Mouse (Mus musculus) CH12.LX (cell line): ENCODE measurements around the gene B4galt1. TPM values are rescaled to one million over a fixed set of nuclear protein-coding genes. Genes with fewer than 3 reads are reported as not detected.

Source experiments
- DNase-seq: peaks from one replicate; pipeline ENCODE4 v3.0.0-alpha.2; 2013; ENCODE audit errors: extremely low read depth
- H3K27ac ChIP-seq: 2 replicates; pipeline ENCODE4 v1.5.1; 2012; ENCODE audit warnings: low read depth, mild to moderate bottlenecking, control low read depth, moderate library complexity; ENCODE audit not compliant: insufficient read depth
- H3K27me3 ChIP-seq: replicated peaks from 2 replicates; pipeline ENCODE3; 2012; ENCODE audit warnings: inconsistent platforms
- H3K36me3 ChIP-seq, 2 experiments: replicated peaks in 1 of 2; 2 replicates each; pipeline versions ENCODE3 to v1.6.1; 2012; ENCODE audit warnings: inconsistent platforms in 1 of 2, low read length in 1 of 2, mild to moderate bottlenecking in 1 of 2, mixed read lengths in 1 of 2, moderate library complexity in 1 of 2; ENCODE audit not compliant: control insufficient read depth in 1 of 2, insufficient read depth in 1 of 2
- H3K4me1 ChIP-seq, 2 experiments: 2 replicates each; pipeline ENCODE4 v1.6.1; 2012; ENCODE audit warnings: inconsistent platforms in 1 of 2, moderate library complexity in 1 of 2; ENCODE audit not compliant: insufficient read depth in 2 of 2, control insufficient read depth in 1 of 2
- H3K4me2 ChIP-seq: 2 replicates; pipeline ENCODE4 v1.6.1; 2012; ENCODE audit warnings: low read depth, mild to moderate bottlenecking, control low read depth; ENCODE audit not compliant: poor library complexity, insufficient read depth, severe bottlenecking
- H3K4me3 ChIP-seq, 3 experiments: fragments of 150-350 bp in 1 of 3; sonication (generic) in 1 of 3; replicated peaks in 1 of 3; 2 replicates each; pipeline versions ENCODE3 to v1.5.1; 2011 to 2012; ENCODE audit warnings: low read depth in 2 of 3, low read length in 2 of 3, mild to moderate bottlenecking in 2 of 3, moderate library complexity in 2 of 3, control low read depth in 1 of 3, improper control_type of control experiment in 1 of 3, inconsistent platforms in 1 of 3, mixed read lengths in 1 of 3; ENCODE audit not compliant: poor library complexity in 1 of 3
- H3K79me2 ChIP-seq: replicated peaks from 2 replicates; pipeline ENCODE4 v1.6.1; 2012; ENCODE audit warnings: mild to moderate bottlenecking, moderate library complexity; ENCODE audit not compliant: control insufficient read depth, poor library complexity, insufficient read depth, severe bottlenecking; ENCODE audit errors: extremely low read depth
- H3K9ac ChIP-seq: 2 replicates; pipeline ENCODE4 v1.6.1; 2012; ENCODE audit warnings: low read depth, mild to moderate bottlenecking, control low read depth, moderate library complexity; ENCODE audit not compliant: insufficient read depth
- H3K9me3 ChIP-seq: replicated peaks from 2 replicates; pipeline ENCODE3; 2012; ENCODE audit warnings: low read length, inconsistent platforms, mixed read lengths
- BHLHE40 ChIP-seq: IDR thresholded peaks from 2 replicates; pipeline ENCODE4 v1.6.1; 2011; ENCODE audit warnings: mild to moderate bottlenecking, low read depth, low read length, improper control_type of control experiment
- CHD1 ChIP-seq: IDR thresholded peaks from 2 replicates; pipeline ENCODE4 v1.6.1; 2012; ENCODE audit warnings: low read depth, low read length, improper control_type of control experiment, inconsistent platforms
- CHD2 ChIP-seq: IDR thresholded peaks from 2 replicates; pipeline ENCODE4 v1.6.1; 2011; ENCODE audit warnings: low read length, improper control_type of control experiment
- CTCF ChIP-seq, 2 experiments: IDR thresholded peaks in 1 of 2; conservative IDR thresholded peaks in 1 of 2; 2 replicates each; pipeline ENCODE4 v1.5.1; 2011 to 2012; ENCODE audit warnings: low read depth in 2 of 2, low read length in 2 of 2, improper control_type of control experiment in 1 of 2, inconsistent platforms in 1 of 2, mild to moderate bottlenecking in 1 of 2, moderate library complexity in 1 of 2
- E2F4 ChIP-seq: IDR thresholded peaks from 2 replicates; pipeline ENCODE4 v1.6.1; 2011; ENCODE audit warnings: low read depth, low read length, improper control_type of control experiment; ENCODE audit not compliant: insufficient replicate concordance
- ELF1 ChIP-seq: IDR thresholded peaks from 2 replicates; pipeline ENCODE4 v1.6.1; 2014; ENCODE audit warnings: low read depth, mild to moderate bottlenecking, inconsistent platforms, low read length, improper control_type of control experiment
- EP300 ChIP-seq: IDR thresholded peaks from 2 replicates; pipeline ENCODE4 v1.6.1; 2011; ENCODE audit warnings: low read length, improper control_type of control experiment
- ETS1 ChIP-seq: conservative IDR thresholded peaks from 2 replicates; pipeline ENCODE4 v1.6.1; 2012; ENCODE audit warnings: low read depth, mild to moderate bottlenecking, inconsistent platforms, low read length, improper control_type of control experiment, moderate library complexity
- GABPA ChIP-seq: IDR thresholded peaks from 2 replicates; pipeline ENCODE4 v1.6.1; 2012; ENCODE audit warnings: low read depth, low read length, improper control_type of control experiment, inconsistent platforms; ENCODE audit not compliant: insufficient replicate concordance
- HCFC1 ChIP-seq: IDR thresholded peaks from 2 replicates; pipeline ENCODE4 v1.6.1; 2012; ENCODE audit warnings: low read depth, mild to moderate bottlenecking, inconsistent platforms, low read length, improper control_type of control experiment
- IRF4 ChIP-seq: IDR thresholded peaks from 2 replicates; pipeline ENCODE4 v1.6.1; 2014; ENCODE audit warnings: low read depth, mild to moderate bottlenecking, inconsistent platforms, low read length, improper control_type of control experiment
- JUN ChIP-seq: IDR thresholded peaks from 2 replicates; pipeline ENCODE4 v1.6.1; 2011; ENCODE audit warnings: low read depth, mild to moderate bottlenecking, low read length, improper control_type of control experiment, moderate library complexity; ENCODE audit not compliant: insufficient read depth
- JUND ChIP-seq: conservative IDR thresholded peaks from 2 replicates; pipeline ENCODE4 v1.6.1; 2011; ENCODE audit warnings: low read depth, low read length, improper control_type of control experiment
- KAT2A ChIP-seq: IDR thresholded peaks from 2 replicates; pipeline ENCODE4 v1.6.1; 2012; ENCODE audit warnings: low read length, improper control_type of control experiment, inconsistent platforms; ENCODE audit not compliant: insufficient replicate concordance
- MAFK ChIP-seq: IDR thresholded peaks from 2 replicates; pipeline ENCODE4 v1.6.1; 2011; ENCODE audit warnings: low read length, improper control_type of control experiment; ENCODE audit not compliant: insufficient replicate concordance
- MAX ChIP-seq: IDR thresholded peaks from 2 replicates; pipeline ENCODE4 v1.6.1; 2011; ENCODE audit warnings: low read length, improper control_type of control experiment
- MAZ ChIP-seq: IDR thresholded peaks from 2 replicates; pipeline ENCODE4 v1.6.1; 2012; ENCODE audit warnings: low read depth, mild to moderate bottlenecking, inconsistent platforms, low read length, improper control_type of control experiment, moderate library complexity
- MEF2A ChIP-seq: IDR thresholded peaks from 2 replicates; pipeline ENCODE4 v1.6.1; 2014; ENCODE audit warnings: low read depth, mild to moderate bottlenecking, inconsistent platforms, low read length, improper control_type of control experiment, borderline replicate concordance
- MXI1 ChIP-seq: IDR thresholded peaks from 2 replicates; pipeline ENCODE4 v1.6.1; 2011; ENCODE audit warnings: mild to moderate bottlenecking, low read depth, low read length, improper control_type of control experiment
- MYC ChIP-seq: IDR thresholded peaks from 2 replicates; pipeline ENCODE4 v1.6.1; 2011; ENCODE audit warnings: low read depth, mild to moderate bottlenecking, improper control_type of control experiment, low read length
- NELFE ChIP-seq: IDR thresholded peaks from 2 replicates; pipeline ENCODE4 v1.6.1; 2011; ENCODE audit warnings: low read depth, low read length, improper control_type of control experiment
- NRF1 ChIP-seq: IDR thresholded peaks from 2 replicates; pipeline ENCODE4 v1.6.1; 2014; ENCODE audit warnings: low read depth, mild to moderate bottlenecking, inconsistent platforms, low read length, improper control_type of control experiment, moderate library complexity
- PAX5 ChIP-seq: IDR thresholded peaks from 2 replicates; pipeline ENCODE4 v1.6.1; 2012; ENCODE audit warnings: low read length, inconsistent platforms, mixed read lengths
- POLR2A ChIP-seq: IDR thresholded peaks from 2 replicates; pipeline ENCODE4 v1.6.1; 2011; ENCODE audit warnings: low read depth, mild to moderate bottlenecking, improper control_type of control experiment, low read length
- POLR2AphosphoS2 ChIP-seq: IDR thresholded peaks from 2 replicates; pipeline ENCODE4 v1.6.1; 2011; ENCODE audit warnings: low read depth, low read length, improper control_type of control experiment
- RAD21 ChIP-seq: IDR thresholded peaks from 2 replicates; pipeline ENCODE4 v1.6.1; 2011; ENCODE audit warnings: low read depth, mild to moderate bottlenecking, low read length, improper control_type of control experiment, moderate library complexity
- RCOR1 ChIP-seq: conservative IDR thresholded peaks from 2 replicates; pipeline ENCODE4 v1.6.1; 2012; ENCODE audit warnings: low read depth, mild to moderate bottlenecking, inconsistent platforms, low read length, improper control_type of control experiment
- SIN3A ChIP-seq: IDR thresholded peaks from 2 replicates; pipeline ENCODE4 v1.6.1; 2012; ENCODE audit warnings: low read length, improper control_type of control experiment, inconsistent platforms
- SMC3 ChIP-seq: IDR thresholded peaks from 2 replicates; pipeline ENCODE4 v1.6.1; 2011; ENCODE audit warnings: low read depth, low read length, improper control_type of control experiment
- TBP ChIP-seq: conservative IDR thresholded peaks from 2 replicates; pipeline ENCODE4 v1.6.1; 2011; ENCODE audit warnings: low read depth, low read length, improper control_type of control experiment
- TCF12 ChIP-seq: IDR thresholded peaks from 2 replicates; pipeline ENCODE4 v1.6.1; 2014; ENCODE audit warnings: low read depth, mild to moderate bottlenecking, inconsistent platforms, low read length, improper control_type of control experiment
- UBTF ChIP-seq: IDR thresholded peaks from 2 replicates; pipeline ENCODE4 v1.6.1; 2012; ENCODE audit warnings: low read depth, mild to moderate bottlenecking, inconsistent platforms, low read length, improper control_type of control experiment, moderate library complexity
- USF1 ChIP-seq: IDR thresholded peaks from 2 replicates; pipeline ENCODE4 v1.6.1; 2014; ENCODE audit warnings: low read depth, mild to moderate bottlenecking, inconsistent platforms, low read length, improper control_type of control experiment
- USF2 ChIP-seq: conservative IDR thresholded peaks from 2 replicates; pipeline ENCODE4 v1.6.1; 2011; ENCODE audit warnings: low read depth, low read length, improper control_type of control experiment
- ZC3H11A ChIP-seq: IDR thresholded peaks from 2 replicates; pipeline ENCODE4 v1.6.1; 2012; ENCODE audit warnings: low read depth, mild to moderate bottlenecking, inconsistent platforms, low read length, improper control_type of control experiment
- ZKSCAN1 ChIP-seq: IDR thresholded peaks from 2 replicates; pipeline ENCODE4 v1.6.1; 2012; ENCODE audit warnings: low read depth, inconsistent platforms, low read length, improper control_type of control experiment, borderline replicate concordance
- ZMIZ1 ChIP-seq: IDR thresholded peaks from 2 replicates; pipeline ENCODE4 v1.6.1; 2012; ENCODE audit warnings: low read depth, mild to moderate bottlenecking, inconsistent platforms, low read length, improper control_type of control experiment
- ZNF384 ChIP-seq: IDR thresholded peaks from 2 replicates; pipeline ENCODE4 v1.6.1; 2012; ENCODE audit warnings: low read depth, low read length, improper control_type of control experiment, inconsistent platforms
- dilution Hi-C: fragments of 300-500 bp; cut with MboI; formaldehyde crosslinking; loops from 2 replicates; pipeline ENCODE4 v1.14.3; 2020; ENCODE audit warnings: low sequenced_read_pairs; ENCODE audit not compliant: extremely low pct_unique_long_range_greater_than_20kb, extremely low pct_ligation_motif_present
- in situ Hi-C: fragments of 300-500 bp; cut with MboI; formaldehyde crosslinking; loops from 3 replicates; pipeline ENCODE4 v1.14.3; 2019; ENCODE audit warnings: low sequenced_read_pairs, low pct_ligation_motif_present, low pct_unique_long_range_greater_than_20kb, mixed read lengths
- polyA plus RNA-seq: library from polyadenylated mRNA; unstranded; fragments of >175 nt; gene quantifications from 2 replicates; pipeline ENCODE4 v1.2.1, GENCODE M21; 2012; ENCODE audit warnings: low read depth; ENCODE audit not compliant: insufficient read length
- total RNA-seq, 2 experiments: library from RNA; depleted of rRNA; stranded (reverse); fragments of 300-350 nt in 1 of 2; fragments of >200 nt in 1 of 2; gene quantifications; 2 replicates each; pipeline ENCODE4 v1.2.3; 2012 to 2014

The B4galt1 gene
- total and polyA plus RNA-seq, 3 experiments, result 46.6 to 80.2 (median 66.6) TPM

DNA sequence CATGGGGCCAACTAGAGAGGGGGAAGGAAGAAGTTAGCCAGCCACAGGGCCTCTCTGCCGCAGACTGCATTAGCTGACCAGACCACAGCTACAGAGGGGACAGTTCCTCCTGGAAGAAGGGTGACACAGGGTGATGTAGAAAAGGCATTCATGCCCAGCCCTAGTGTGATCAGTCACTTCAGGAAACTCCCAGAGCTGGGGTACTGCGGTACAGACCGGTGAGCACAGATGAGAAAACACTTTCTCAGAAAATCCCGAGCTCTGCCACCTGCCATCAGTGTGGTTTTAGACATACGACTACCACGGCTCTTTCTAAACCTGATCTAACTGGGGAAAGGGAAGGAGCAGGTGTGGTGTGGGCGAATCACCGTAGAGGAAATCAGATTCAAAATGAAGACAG is 30.1 kb downstream of the B4galt1 start:
- H3K27ac ChIP-seq, result peak overlapping the region; percentile 81
- peak; percentile 88 for DNase-seq

GRCm38 (mm10) chr4:40823151-40823550 is 30.7 kb downstream of the B4galt1 start:
- TF ChIP-seq SMC3 (peak; percentile 1; the same call in 1 of the 2 replicates), MAFK (no peak), ZMIZ1 (0 out of 2 replicates have a peak, but pooled peaks have one; percentile 25), ETS1 (no peak)
- in situ Hi-C loops (no loop called here), dilution Hi-C loops (no loop called here)
- Histone ChIP-seq H3K9me3 (no peaks in the 10 kb centered on the region), H3K79me2 (peaks cover 15% of the 10 kb centered on the region), H3K27ac (peak overlapping the region; percentile 81), H3K4me2 (peak overlapping the region; percentile 72), H3K9ac (no peak overlapping the region), H3K27me3 (no peaks in the 10 kb centered on the region), H3K4me1 (peaks cover 21 to 84% of the 10 kb centered on the region in 2 experiments), H3K4me3 (peak overlapping the region; percentile 42 to 57 (median 52)), H3K36me3 (peaks cover 50 to 85% of the 10 kb centered on the region in 2 experiments)
- no peak for DNase-seq

More for the DNA sequence above, 30.1 kb downstream of the B4galt1 start:
- H3K4me1 ChIP-seq, result peaks cover 20 to 79% of the 10 kb centered on the region in 2 experiments
- peak overlapping the region; percentile 72 for H3K4me2 ChIP-seq
- peaks cover 17% of the 10 kb centered on the region for H3K79me2 ChIP-seq
- no peaks in the 10 kb centered on the region for H3K9me3 ChIP-seq
- peaks cover 47 to 83% of the 10 kb centered on the region in 2 experiments for H3K36me3 ChIP-seq
- dilution Hi-C loops, result no loop called here
- TF ChIP-seq JUND (no peak), MXI1 (no peak; the same call in 1 of the 2 replicates), MAFK (no peak), ZNF384 (no peak), USF1 (no peak), EP300 (peak; percentile 73; the same call in 1 of the 2 replicates), KAT2A (no peak), USF2 (no peak), E2F4 (no peak), GABPA (no peak), ZC3H11A (no peak), NELFE (no peak), ZKSCAN1 (no peak), CTCF (conservative IDR thresholded peaks at IDR 0.05 in 1 of 2, IDR thresholded peaks at IDR 0.05 in 1 of 2; ENCODE audit: low read depth in 2 of 2, low read length in 2 of 2) (no peak), IRF4 (peak; percentile 85; the same call in 1 of the 2 replicates), MAX (no peak), SMC3 (peak; percentile 3; the same call in 1 of the 2 replicates), CHD1 (no peak), JUN (peak; percentile 5; the same call in 1 of the 2 replicates), CHD2 (no peak), MAZ (peak; percentile 69), ETS1 (peak; percentile 94), POLR2A (0 out of 2 replicates have a peak, but pooled peaks have one; percentile 8), PAX5 (no peak), ZMIZ1 (no peak), UBTF (no peak), ELF1 (no peak; the same call in 1 of the 2 replicates), RCOR1 (no peak), TCF12 (peak; percentile 94), MEF2A (peak; percentile 68; the same call in 1 of the 2 replicates), BHLHE40 (peak; percentile 85), POLR2AphosphoS2 (no peak), TBP (0 out of 2 replicates have a peak, but pooled peaks have one; percentile 51), RAD21 (no peak; the same call in 1 of the 2 replicates), MYC (no peak), HCFC1 (no peak), SIN3A (0 out of 2 replicates have a peak, but pooled peaks have one; percentile 48), NRF1 (no peak)
- TF ChIP-seq, all 38 proteins: peak for 12
- H3K4me3 ChIP-seq, result peak overlapping the region; percentile 33 to 57 (median 52)
- no peaks in the 10 kb centered on the region for H3K27me3 ChIP-seq
- in situ Hi-C loops, result no loop called here
- no peak overlapping the region for H3K9ac ChIP-seq
